Mouse (Mus musculus) heart, embryonic 14.5 days (tissue): ENCODE results near the gene 1190005I06Rik. TPM values are rescaled to one million over a fixed set of nuclear protein-coding genes. Genes with fewer than 3 reads are reported as not detected.

Experiments used
- ATAC-seq: fragments of 200-750 bp; cut with Nextera tagmentation; 2 replicates; pipeline ENCODE4 v1.8.0; 2017; ENCODE audit warnings: low read depth, moderate TSS enrichment; ENCODE audit not compliant: insufficient number of reproducible peaks, insufficient read depth, low FRiP score
- H3K27ac ChIP-seq, 2 experiments: fragments of 200-500 bp in 1 of 2; fragments of 300-500 bp in 1 of 2; sonication (generic) in 1 of 2; replicated peaks in 1 of 2; 2 replicates each; pipeline ENCODE4 v1.5.1; 2012 to 2014; ENCODE audit warnings: low read depth in 2 of 2, low read length in 2 of 2, control low read depth in 1 of 2, mild to moderate bottlenecking in 1 of 2, mixed read lengths in 1 of 2; ENCODE audit not compliant: control insufficient read depth in 1 of 2, insufficient read depth in 1 of 2
- H3K27me3 ChIP-seq: fragments of 300-500 bp; sonication (generic); 2 replicates; pipeline ENCODE4 v1.6.1; 2014; ENCODE audit warnings: mild to moderate bottlenecking, low read length, control low read depth; ENCODE audit not compliant: control insufficient read depth, insufficient read depth
- H3K36me3 ChIP-seq: fragments of 300-500 bp; sonication (generic); 2 replicates; pipeline ENCODE4 v1.6.1; 2014; ENCODE audit warnings: mild to moderate bottlenecking, control low read depth, low read length, mixed read lengths; ENCODE audit not compliant: control insufficient read depth, insufficient read depth
- H3K4me1 ChIP-seq, 2 experiments: fragments of 200-500 bp in 1 of 2; fragments of 300-500 bp in 1 of 2; sonication (generic) in 1 of 2; 2 replicates each; pipeline ENCODE4 v1.6.1; 2012 to 2014; ENCODE audit warnings: low read length in 2 of 2, control low read depth in 1 of 2, mixed read lengths in 1 of 2; ENCODE audit not compliant: control insufficient read depth in 2 of 2, insufficient read depth in 2 of 2
- H3K4me2 ChIP-seq: fragments of 300-500 bp; sonication (generic); 2 replicates; pipeline ENCODE4 v1.6.1; 2014; ENCODE audit warnings: mild to moderate bottlenecking, low read length
- H3K4me3 ChIP-seq, 2 experiments: fragments of 200-500 bp in 1 of 2; fragments of 300-500 bp in 1 of 2; sonication (generic) in 1 of 2; 2 replicates each; pipeline ENCODE4 v1.5.1; 2012 to 2014; ENCODE audit warnings: low read length in 2 of 2, mild to moderate bottlenecking in 2 of 2, control low read depth in 1 of 2, low read depth in 1 of 2, moderate library complexity in 1 of 2; ENCODE audit not compliant: control insufficient read depth in 1 of 2, insufficient read depth in 1 of 2
- H3K9ac ChIP-seq: fragments of 300-500 bp; sonication (generic); 2 replicates; pipeline ENCODE4 v1.6.1; 2014; ENCODE audit warnings: mild to moderate bottlenecking, low read length
- H3K9me3 ChIP-seq: fragments of 300-500 bp; sonication (generic); 2 replicates; pipeline ENCODE4 v1.6.1; 2016; ENCODE audit warnings: low read length, control low read depth; ENCODE audit not compliant: control insufficient read depth
- WGBS: fragments of 180-500 bp; shearing (Covaris S2); extraction: QIAGEN DNeasy Blood & Tissue Kit; methylation state at CpG from one replicate; pipeline ENCODE4 v1.1.7; 2014; 5-methylcytosine and 5-hydroxymethylcytosine counted together
- polyA plus RNA-seq: library from polyadenylated mRNA; unstranded; fragments of >200 nt; fragmentation: Nextera tagmentation; extraction: Ambion mirVana; gene quantifications from 2 replicates; pipeline ENCODE4 v1.2.1, GENCODE M21; 2014

Gene 1190005I06Rik
- polyA plus RNA-seq, 1 experiment from 2014 or later: 6.2 TPM

GRCm38 (mm10) chr8:120607460-120607859 lies 40.0 kb downstream of the 1190005I06Rik start:
- Histone ChIP-seq H3K9ac (no peak overlapping the region), H3K4me1 (no peaks in the 10 kb centered on the region; a peak in 2 of 4 replicates), H3K27me3 (no peaks in the 10 kb centered on the region), H3K9me3 (no peaks in the 10 kb centered on the region), H3K4me3 (no peak overlapping the region), H3K27ac (no peak overlapping the region), H3K4me2 (peak overlapping the region; percentile 27; the same call in 1 of the 2 replicates), H3K36me3 (no peaks in the 10 kb centered on the region)
- no peak for ATAC-seq
- WGBS: 80% methylated on average over 9 of the region's 9 CpGs

DNA sequence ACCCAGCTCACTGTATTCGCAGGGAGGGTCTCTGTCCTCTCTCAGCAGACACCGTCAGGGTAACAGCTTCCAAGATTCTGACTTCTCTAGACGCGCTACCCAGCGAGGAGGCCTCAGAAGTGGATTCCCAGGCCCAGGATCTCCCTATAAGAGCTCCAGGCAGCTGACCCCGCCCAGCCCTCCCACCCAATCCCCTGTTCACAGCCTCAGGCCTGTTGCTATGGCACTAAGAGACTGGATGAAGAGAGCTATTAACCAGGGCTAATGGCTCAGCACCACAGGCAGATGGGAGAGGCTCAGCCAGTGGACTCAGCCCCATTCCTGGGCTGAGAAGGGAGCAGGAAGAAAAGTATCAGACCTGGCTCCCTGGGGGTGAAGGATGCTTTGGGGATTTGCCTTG lies 44.8 kb downstream of the 1190005I06Rik start:
- Histone ChIP-seq H3K27me3 (no peaks in the 10 kb centered on the region), H3K27ac (no peak overlapping the region), H3K9me3 (no peaks in the 10 kb centered on the region), H3K4me1 (peaks cover 0 to 3% of the 10 kb centered on the region in 2 experiments; a peak in 2 of 4 replicates), H3K4me3 (no peak overlapping the region), H3K36me3 (no peaks in the 10 kb centered on the region), H3K9ac (no peak overlapping the region), H3K4me2 (no peak overlapping the region)
- no peak for ATAC-seq
- WGBS: 35% methylated on average over 6 of the region's 6 CpGs

- peaks cover 0 to 3% of the 10 kb centered on the region in 2 experiments; a peak in 1 of 4 replicates for H3K4me1 ChIP-seq
- no peaks in the 10 kb centered on the region for H3K27me3 ChIP-seq
- no peak overlapping the region for H3K27ac ChIP-seq
- H3K9me3 ChIP-seq: 0 out of 2 replicates have a peak, but pooled peaks cover 2% of the 10 kb centered on the region
- WGBS: 48% methylated on average over 7 of the region's 7 CpGs
- no peak overlapping the region for H3K4me2 ChIP-seq
- no peak overlapping the region for H3K9ac ChIP-seq
- H3K4me3 ChIP-seq: no peak overlapping the region
- H3K36me3 ChIP-seq: no peaks in the 10 kb centered on the region
- ATAC-seq: no peak
Observed at GRCm38 (mm10) chr8:120599504-120599903, 47.9 kb downstream of the 1190005I06Rik start.

DNA sequence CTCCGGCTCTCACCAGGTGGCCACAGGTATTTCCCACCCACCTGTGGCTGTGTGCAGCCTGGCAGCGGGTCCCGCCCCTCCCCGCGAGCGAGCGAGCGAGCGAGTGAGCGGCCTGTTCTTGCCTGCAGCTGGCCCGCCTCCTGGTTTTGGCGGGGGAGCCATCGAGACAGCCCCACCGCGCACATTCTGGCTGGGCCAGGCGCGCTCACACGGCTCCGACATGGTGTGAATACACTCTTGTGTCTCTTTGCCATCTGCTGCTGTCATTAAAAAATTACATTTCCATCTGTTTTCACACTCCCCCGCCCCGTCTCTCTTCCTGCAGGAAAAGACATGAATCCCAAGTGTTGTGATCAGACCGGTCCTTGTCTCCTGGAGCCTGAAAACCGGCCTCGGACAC lies 48.9 kb downstream of the 1190005I06Rik start:
- no peaks in the 10 kb centered on the region for H3K36me3 ChIP-seq
- no peak overlapping the region for H3K27ac ChIP-seq
- H3K4me1 ChIP-seq: peaks cover 0 to 3% of the 10 kb centered on the region in 2 experiments; a peak in 1 of 4 replicates
- H3K4me3 ChIP-seq: no peak overlapping the region
- no peaks in the 10 kb centered on the region for H3K27me3 ChIP-seq
- H3K9me3 ChIP-seq: 0 out of 2 replicates have a peak, but pooled peaks cover 2% of the 10 kb centered on the region
- 35% methylated on average over 24 of the region's 24 CpGs for WGBS
- no peak overlapping the region for H3K9ac ChIP-seq
- peak overlapping the region; percentile 40 for H3K4me2 ChIP-seq
- ATAC-seq: no peak

DNA sequence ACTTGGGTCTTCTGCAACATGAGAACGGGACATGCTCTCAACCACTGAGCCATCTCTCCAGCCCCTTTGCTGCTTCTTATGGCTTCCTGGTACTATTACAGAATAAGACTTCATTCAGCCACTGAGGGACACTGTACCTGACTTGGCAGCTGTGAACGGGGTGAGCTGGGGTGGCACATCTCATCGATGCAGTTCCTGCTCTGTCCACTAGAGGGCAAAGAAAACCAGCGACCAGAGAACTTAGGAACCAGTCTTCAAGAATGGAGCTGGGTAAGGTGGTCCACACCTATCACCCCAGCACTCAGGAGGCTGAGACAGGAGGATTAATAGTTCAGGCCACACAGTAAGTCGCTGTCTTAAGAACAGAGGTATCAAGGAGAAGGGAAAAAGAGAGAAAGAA lies 51.5 kb downstream of the 1190005I06Rik start:
- WGBS: 12% methylated on average over 5 of the region's 5 CpGs

DNA sequence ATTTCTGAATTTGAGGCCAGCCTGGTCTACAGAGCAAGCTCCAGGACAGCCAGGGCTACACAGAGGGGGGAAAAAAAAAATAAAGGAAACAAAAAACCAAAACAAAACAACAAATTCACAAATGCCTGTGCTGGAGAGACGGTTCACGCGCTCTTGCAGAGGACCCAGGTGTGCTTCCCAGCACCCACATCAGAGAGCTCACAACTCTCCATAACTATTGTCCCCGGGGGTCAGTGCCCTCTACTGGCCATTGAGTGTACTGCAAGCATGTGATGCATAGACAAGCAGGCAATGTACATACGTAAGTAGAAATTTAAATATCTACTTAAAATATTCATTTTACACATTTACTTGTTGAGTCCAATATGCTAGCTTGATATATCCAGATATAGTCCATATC lies 52.9 kb downstream of the 1190005I06Rik start:
- Histone ChIP-seq H3K4me3 (no peak overlapping the region), H3K9ac (no peak overlapping the region), H3K9me3 (0 out of 2 replicates have a peak, but pooled peaks cover 2% of the 10 kb centered on the region), H3K27ac (no peak overlapping the region), H3K4me2 (no peak overlapping the region), H3K4me1 (peaks cover 8 to 26% of the 10 kb centered on the region in 2 experiments; a peak in 3 of 4 replicates), H3K36me3 (no peaks in the 10 kb centered on the region), H3K27me3 (no peaks in the 10 kb centered on the region)
- WGBS: 81% methylated on average over 5 of the region's 5 CpGs
- no peak for ATAC-seq

More for the DNA sequence above, 51.5 kb downstream of the 1190005I06Rik start:
- no peak for ATAC-seq
- Histone ChIP-seq H3K4me1 (peaks cover 8 to 19% of the 10 kb centered on the region in 2 experiments; a peak in 3 of 4 replicates), H3K36me3 (no peaks in the 10 kb centered on the region), H3K9me3 (0 out of 2 replicates have a peak, but pooled peaks cover 2% of the 10 kb centered on the region), H3K4me3 (no peak overlapping the region), H3K27me3 (no peaks in the 10 kb centered on the region), H3K9ac (no peak overlapping the region), H3K4me2 (no peak overlapping the region), H3K27ac (no peak overlapping the region)

DNA sequence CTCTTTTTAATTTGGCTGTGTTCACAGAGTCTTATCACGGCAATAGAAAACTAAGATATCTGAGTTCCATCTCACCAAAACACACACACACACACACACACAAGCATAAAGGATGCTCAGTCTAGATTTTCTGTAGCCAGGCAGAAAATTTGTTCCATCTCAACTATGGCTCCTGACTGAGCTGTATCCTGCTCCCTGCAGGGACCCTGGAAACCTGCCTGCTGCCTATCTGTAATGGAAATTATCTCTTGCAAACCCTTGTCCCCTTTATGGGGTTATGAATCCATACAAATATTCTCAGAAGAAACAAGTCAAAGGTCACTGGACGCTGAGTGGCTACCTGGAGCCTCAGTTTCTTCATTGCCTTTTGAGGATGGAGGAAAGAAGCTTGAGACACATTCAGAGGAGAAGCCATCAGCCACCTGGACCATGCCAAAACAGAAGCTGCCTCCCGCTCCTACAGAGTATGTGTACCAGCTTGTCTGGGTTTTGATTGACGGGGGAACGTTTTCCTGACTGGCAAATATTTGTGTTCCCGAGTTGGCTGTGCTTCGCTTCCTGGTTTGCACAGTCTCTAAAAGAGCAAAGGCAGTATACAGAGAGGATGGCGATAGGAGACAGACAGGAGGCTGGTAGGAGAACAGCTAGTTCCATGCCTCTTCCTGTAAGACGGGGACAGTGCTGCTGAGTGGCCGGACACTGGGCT lies 55.7 kb downstream of the 1190005I06Rik start:
- Histone ChIP-seq H3K36me3 (peaks cover 6% of the 10 kb centered on the region), H3K27me3 (no peaks in the 10 kb centered on the region), H3K9me3 (0 out of 2 replicates have a peak, but pooled peaks cover 2% of the 10 kb centered on the region), H3K9ac (no peak overlapping the region), H3K4me1 (peaks cover 8 to 27% of the 10 kb centered on the region in 2 experiments; a peak in 3 of 4 replicates), H3K4me3 (no peak overlapping the region), H3K4me2 (no peak overlapping the region), H3K27ac (no peak overlapping the region)
- ATAC-seq: no peak
- 62% methylated on average over 10 of the region's 10 CpGs for WGBS
